Mouse (Mus musculus): ENCODE measurements around the gene Rara. TPM values are rescaled to one million over a fixed set of nuclear protein-coding genes. Genes with fewer than 3 reads are reported as not detected.

Gene Rara
- total and polyA plus RNA-seq, 3 experiments = 12.1 to 13.7 TPM; not detected in 1

GRCm38 (mm10) chr11:98947969-98948569 is 20.5 kb downstream of the Rara start (continued):
- no peak for TF ChIP-seq NRF1 (IDR thresholded peaks at IDR 0.05; ENCODE audit: insufficient read depth, low read depth, low read length, poor library complexity, severe bottlenecking)
- TF ChIP-seq CTCF (IDR thresholded peaks at IDR 0.05 in 2 of 3, conservative IDR thresholded peaks at IDR 0.05 in 1 of 3; ENCODE audit: control insufficient read depth in 1 of 3, insufficient read depth in 1 of 3, low read depth in 2 of 3, low read length in 3 of 3, poor library complexity in 1 of 3, severe bottlenecking in 1 of 3) = no peak
- no peak; the same call in 1 of the 2 replicates for TF ChIP-seq E2F4 (IDR thresholded peaks at IDR 0.05; ENCODE audit: borderline replicate concordance, low read depth, low read length)
- peak; percentile 57 for TF ChIP-seq MAX (IDR thresholded peaks at IDR 0.05; ENCODE audit: low read length)
- no peak for TF ChIP-seq MAFK (IDR thresholded peaks at IDR 0.05; ENCODE audit: borderline replicate concordance, low read depth, low read length)
- peak; percentile 51 to 75 for TF ChIP-seq EP300 (IDR thresholded peaks at IDR 0.05; ENCODE audit: low read depth in 1 of 2, low read length in 2 of 2)
- peak; percentile 75 for TF ChIP-seq MXI1 (IDR thresholded peaks at IDR 0.05; ENCODE audit: low read depth, low read length)
- peak; percentile 83; the same call in 1 of the 2 replicates for TF ChIP-seq SIN3A (IDR thresholded peaks at IDR 0.05; ENCODE audit: low read length)
- TF ChIP-seq RAD21 (IDR thresholded peaks at IDR 0.05; ENCODE audit: low read depth, low read length) = no peak
- peak; percentile 63 for TF ChIP-seq MYC (IDR thresholded peaks at IDR 0.05; ENCODE audit: low read depth, low read length)
- no peak; the same call in 1 of the 2 replicates for TF ChIP-seq CHD2 (IDR thresholded peaks at IDR 0.05; ENCODE audit: low read length)
- no peak for TF ChIP-seq MEF2A (IDR thresholded peaks at IDR 0.05; ENCODE audit: extremely low read depth, insufficient replicate concordance, low read depth, low read length, poor library complexity, severe bottlenecking)
- TF ChIP-seq NELFE (IDR thresholded peaks at IDR 0.05; ENCODE audit: low read depth, low read length) = no peak
- TF ChIP-seq POLR2A (IDR thresholded peaks at IDR 0.05; ENCODE audit: control insufficient read depth in 1 of 2, insufficient read depth in 1 of 2, low read depth in 1 of 2, low read length in 2 of 2, poor library complexity in 1 of 2) = no peak
- no peak for TF ChIP-seq ZMIZ1 (IDR thresholded peaks at IDR 0.05; ENCODE audit: low read depth, low read length)
- peak; percentile 21 for TF ChIP-seq TCF12 (IDR thresholded peaks at IDR 0.05; ENCODE audit: low read depth, low read length)

- peak; percentile 54 for DNase-seq (ENCODE audit: low read depth, low spot score)
- H3K79me2 ChIP-seq (ENCODE audit: control insufficient read depth, insufficient read depth, low read length, poor library complexity) = 0 out of 2 replicates have a peak, but pooled peaks cover 2% of the 10 kb centered on the region
- no peak overlapping the region for H3K4me3 ChIP-seq (ENCODE audit: control insufficient read depth in 1 of 2, insufficient read depth in 1 of 2, low read depth in 2 of 2, low read length in 2 of 2)
- no peak overlapping the region for H3K27ac ChIP-seq (ENCODE audit: control insufficient read depth, low read depth, low read length)
- H3K36me3 ChIP-seq (ENCODE audit: control insufficient read depth in 1 of 2, insufficient read depth in 2 of 2, low read length in 2 of 2) = peaks cover 0 to 40% of the 10 kb centered on the region in 2 experiments; a peak in 2 of 4 replicates
- TF ChIP-seq BHLHE40 (IDR thresholded peaks at IDR 0.05; ENCODE audit: borderline replicate concordance, low read depth, low read length) (peak; percentile 50; the same call in 1 of the 2 replicates), MYC (IDR thresholded peaks at IDR 0.05; ENCODE audit: low read depth, low read length) (0 out of 2 replicates have a peak, but pooled peaks have one; percentile 33), ZKSCAN1 (IDR thresholded peaks at IDR 0.05; ENCODE audit: low read depth, low read length) (no peak), ELF1 (IDR thresholded peaks at IDR 0.05; ENCODE audit: low read depth, low read length) (no peak), TBP (IDR thresholded peaks at IDR 0.05; ENCODE audit: low read depth, low read length) (no peak), MXI1 (IDR thresholded peaks at IDR 0.05; ENCODE audit: low read depth, low read length) (no peak), MAX (IDR thresholded peaks at IDR 0.05; ENCODE audit: low read length) (peak; percentile 39; the same call in 1 of the 2 replicates), ZMIZ1 (IDR thresholded peaks at IDR 0.05; ENCODE audit: low read depth, low read length) (no peak), ETS1 (IDR thresholded peaks at IDR 0.05; ENCODE audit: low read depth, low read length) (peak; percentile 54; the same call in 1 of the 2 replicates), RCOR1 (IDR thresholded peaks at IDR 0.05; ENCODE audit: low read depth, low read length) (no peak), TCF12 (IDR thresholded peaks at IDR 0.05; ENCODE audit: low read depth, low read length) (0 out of 2 replicates have a peak, but pooled peaks have one; percentile 10), E2F4 (IDR thresholded peaks at IDR 0.05; ENCODE audit: borderline replicate concordance, low read depth, low read length) (no peak), KAT2A (conservative IDR thresholded peaks at IDR 0.05; ENCODE audit: low read depth, low read length) (no peak), MAZ (IDR thresholded peaks at IDR 0.05; ENCODE audit: low read depth, low read length) (peak; percentile 80), SIN3A (IDR thresholded peaks at IDR 0.05; ENCODE audit: low read length) (peak; percentile 35; the same call in 1 of the 2 replicates), EP300 (IDR thresholded peaks at IDR 0.05; ENCODE audit: low read depth in 1 of 2, low read length in 2 of 2) (peak in 1 of 2 experiments; percentile 75; a peak in 2 of 4 replicates)
- H3K9me3 ChIP-seq (replicated peaks; ENCODE audit: insufficient read depth, low read length) = no peaks in the 10 kb centered on the region
- H3K9ac ChIP-seq (ENCODE audit: control insufficient read depth, low read depth, low read length, poor library complexity, severe bottlenecking) = peak overlapping the region; percentile 6; the same call in 1 of the 2 replicates
- no peaks in the 10 kb centered on the region for H3K27me3 ChIP-seq (ENCODE audit: control insufficient read depth in 1 of 2, insufficient read depth in 2 of 2, low read length in 2 of 2)
- peaks cover 23 to 43% of the 10 kb centered on the region in 2 experiments for H3K4me1 ChIP-seq (ENCODE audit: control insufficient read depth in 1 of 2, insufficient read depth in 2 of 2, low read length in 2 of 2)
Observed at GRCm38 (mm10) chr11:98949242-98949957, 21.8 kb downstream of the Rara start.
